Mouse (Mus musculus): Measurements from ENCODE around the gene Zbtb25.

Gene Zbtb25

GRCm38 (mm10) chr12:76335641-76336040 lies 33.8 kb downstream of the Zbtb25 start:
- DNase-seq = no peak

GRCm38 (mm10) chr12:76333688-76334087 lies 35.7 kb downstream of the Zbtb25 start:
- no peak for DNase-seq

GRCm38 (mm10) chr12:76328567-76329354 lies 40.6 kb downstream of the Zbtb25 start:
- DNase-seq = no peak

GRCm38 (mm10) chr12:76326437-76327220 lies 42.8 kb downstream of the Zbtb25 start:
- DNase-seq = no peak

GRCm38 (mm10) chr12:76324679-76325431 lies 44.5 kb downstream of the Zbtb25 start, which contains the start of gene Akap5:
Gene Akap5, plus strand, starts transcription at chr12:76324891.
- peak; percentile 68 for DNase-seq

- DNase-seq = no peak
Observed at GRCm38 (mm10) chr12:76318282-76319212, 50.9 kb downstream of the Zbtb25 start.

- DNase-seq = no peak
Observed at GRCm38 (mm10) chr12:76311951-76312350, 57.5 kb downstream of the Zbtb25 start.

GRCm38 (mm10) chr12:76311227-76311626 lies 58.2 kb downstream of the Zbtb25 start:
- no peak for DNase-seq

GRCm38 (mm10) chr12:76310633-76311032 lies 58.8 kb downstream of the Zbtb25 start:
- DNase-seq = no peak

GRCm38 (mm10) chr12:76310007-76310406 lies 59.4 kb downstream of the Zbtb25 start:
- DNase-seq = no peak

GRCm38 (mm10) chr12:76308436-76308835 lies 61.0 kb downstream of the Zbtb25 start:
- no peak for DNase-seq

GRCm38 (mm10) chr12:76307964-76308363 lies 61.4 kb downstream of the Zbtb25 start:
- peak; percentile 38 for DNase-seq

- DNase-seq = peak; percentile 22
Observed at GRCm38 (mm10) chr12:76306852-76307561, 62.4 kb downstream of the Zbtb25 start.

- DNase-seq = no peak
Observed at GRCm38 (mm10) chr12:76305107-76305506, 64.3 kb downstream of the Zbtb25 start.

- DNase-seq = peak; percentile 27
Observed at GRCm38 (mm10) chr12:76304199-76304598, 65.2 kb downstream of the Zbtb25 start.

GRCm38 (mm10) chr12:76303474-76303873 lies 65.9 kb downstream of the Zbtb25 start:
- no peak for DNase-seq

GRCm38 (mm10) chr12:76300367-76300766 lies 69.0 kb downstream of the Zbtb25 start:
- DNase-seq = no peak

- DNase-seq = no peak
Observed at GRCm38 (mm10) chr12:76299361-76299906, 70.0 kb downstream of the Zbtb25 start.

GRCm38 (mm10) chr12:76297830-76298229 lies 71.6 kb downstream of the Zbtb25 start:
- no peak for DNase-seq

Measured in kidney, postnatal 14 days (tissue).